Mouse (Mus musculus): ENCODE results near the gene Gcnt1.

DNA sequence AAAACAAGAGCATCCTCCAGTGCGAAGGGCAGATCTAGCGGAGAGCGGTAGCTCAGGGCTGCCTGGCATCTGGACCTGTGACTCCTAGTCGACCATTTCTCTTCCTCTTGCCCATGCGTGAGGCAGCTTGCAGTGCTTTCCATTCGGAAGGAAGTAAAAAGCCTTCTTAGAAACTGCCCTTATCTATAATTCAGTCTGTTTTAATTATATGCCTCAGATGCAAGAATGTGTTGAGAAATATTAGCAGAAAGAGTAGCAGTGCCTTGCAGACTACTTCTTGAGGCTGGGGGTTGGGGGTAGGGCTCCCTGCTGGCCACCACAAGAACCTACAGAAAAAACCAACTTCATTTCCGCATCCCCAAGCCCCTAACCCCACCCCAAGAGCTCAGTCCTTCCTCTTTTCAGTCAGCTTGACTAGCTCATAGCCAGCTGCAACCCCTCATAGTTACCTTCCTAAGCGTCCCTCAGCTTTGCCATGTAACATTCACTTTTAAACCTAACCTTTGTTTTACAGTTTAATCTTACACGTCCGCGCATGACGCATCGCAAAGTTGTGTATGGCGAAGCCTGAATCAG lies 13.2 kb downstream of the Gcnt1 start:
- no peak for TF ChIP-seq CTCF (conservative IDR thresholded peaks at IDR 0.05; ENCODE audit: insufficient read depth, insufficient read length, low read depth, low read length)
- no peak for TF ChIP-seq POLR2A (IDR thresholded peaks at IDR 0.05; ENCODE audit: low read depth, low read length)

All from kidney, adult 2 months (tissue).